Mouse (Mus musculus) liver, postnatal 0 days (tissue): ENCODE data around the gene Gm867.

Experiments
- CTCF ChIP-seq: sonication (generic); IDR thresholded peaks from 2 replicates; pipeline ENCODE4 v1.5.1; 2016; ENCODE audit warnings: antibody characterized with exemption, low read depth
- EP300 ChIP-seq: IDR thresholded peaks from 2 replicates; pipeline ENCODE4 v1.6.1; 2016; ENCODE audit warnings: antibody characterized with exemption, low read depth, mild to moderate bottlenecking

GRCm38 (mm10) chr10:75924324-75924723, 16.1 kb downstream of the Gm867 start:
- peak; percentile 58 for TF ChIP-seq CTCF
- no peak for TF ChIP-seq EP300
